Mouse (Mus musculus) C2C12 (cell line): ENCODE measurements around the gene Tbc1d1.

Experiments
- CEBPB ChIP-seq: IDR thresholded peaks from one replicate; pipeline ENCODE4 v1.6.1; 2011; ENCODE audit warnings: low read depth, mild to moderate bottlenecking, control low read depth, moderate library complexity
- CTCF ChIP-seq: IDR thresholded peaks from one replicate; pipeline ENCODE4 v1.5.1; 2011; ENCODE audit not compliant: control insufficient read depth, insufficient read depth, insufficient read length
- FOSL1 ChIP-seq: IDR thresholded peaks from one replicate; pipeline ENCODE4 v1.8.0; 2011; ENCODE audit warnings: mild to moderate bottlenecking, low read length; ENCODE audit not compliant: poor library complexity, insufficient read depth, severe bottlenecking
- MAX ChIP-seq: IDR thresholded peaks from one replicate; pipeline ENCODE4 v1.6.1; 2011; ENCODE audit warnings: mild to moderate bottlenecking, control low read depth
- MYOD1 ChIP-seq: IDR thresholded peaks from one replicate; pipeline ENCODE4 v1.6.1; 2011; ENCODE audit warnings: low read depth; ENCODE audit not compliant: control insufficient read depth, insufficient read length
- USF1 ChIP-seq: IDR thresholded peaks from one replicate; pipeline ENCODE4 v1.6.1; 2011; ENCODE audit warnings: low read depth, mild to moderate bottlenecking, control low read depth, moderate library complexity

- no peak for TF ChIP-seq MAX
- TF ChIP-seq CTCF: no peak
- no peak for TF ChIP-seq MYOD1
- TF ChIP-seq CEBPB: no peak
- TF ChIP-seq FOSL1: no peak
- TF ChIP-seq USF1: no peak
Measured at GRCm38 (mm10) chr5:64327212-64327902, 171.3 kb downstream of the Tbc1d1 start.
